Mouse (Mus musculus): Measurements from ENCODE around the gene C87499.

C87499 gene

DNA sequence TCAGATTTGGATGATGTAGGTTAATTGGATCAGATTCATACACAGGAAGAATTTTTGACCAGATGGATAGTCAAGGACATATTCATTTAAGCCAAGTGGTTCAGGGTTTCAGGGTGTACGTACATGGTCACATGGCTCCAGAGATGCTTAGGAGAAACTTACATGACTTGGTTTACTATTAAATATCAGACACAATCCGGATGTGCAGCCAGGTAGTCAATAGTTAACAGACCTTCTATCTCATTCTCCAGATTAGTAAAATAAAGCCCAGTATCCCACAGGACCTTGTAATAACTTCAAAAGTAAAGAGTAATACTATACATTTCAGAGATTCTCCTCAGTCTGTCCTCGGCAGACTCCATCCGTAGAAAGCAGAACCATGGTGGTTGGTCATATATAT is at the start of gene C87499:
Gene C87499, minus strand, starts transcription at position 101 of the 400 bp plus-strand sequence.
- no peak for DNase-seq (ENCODE audit: low spot score)

DNA sequence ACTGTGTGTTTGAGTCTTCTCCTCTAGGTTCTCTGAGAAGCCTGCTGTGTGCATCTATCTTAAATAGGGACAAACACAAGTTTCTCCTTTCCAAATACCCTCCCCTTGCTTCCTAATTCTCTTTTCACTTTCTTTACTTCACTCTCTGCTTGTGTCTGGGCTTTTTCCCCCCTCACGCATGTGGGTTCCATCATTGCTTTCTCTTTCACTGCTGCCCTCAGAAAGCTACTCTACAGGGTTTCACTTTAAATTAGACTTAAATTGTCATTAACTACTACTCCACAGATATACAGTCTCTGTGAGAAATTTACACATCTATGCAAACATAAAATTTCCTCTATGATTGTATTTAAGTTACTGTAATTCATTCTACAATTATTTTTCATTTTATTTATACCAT is 49.6 kb upstream of the C87499 start, which contains the start of gene Ifna2:
Gene Ifna2, minus strand, starts transcription at position 101 of the 400 bp plus-strand sequence.
- no peak for DNase-seq (ENCODE audit: low spot score)

DNA sequence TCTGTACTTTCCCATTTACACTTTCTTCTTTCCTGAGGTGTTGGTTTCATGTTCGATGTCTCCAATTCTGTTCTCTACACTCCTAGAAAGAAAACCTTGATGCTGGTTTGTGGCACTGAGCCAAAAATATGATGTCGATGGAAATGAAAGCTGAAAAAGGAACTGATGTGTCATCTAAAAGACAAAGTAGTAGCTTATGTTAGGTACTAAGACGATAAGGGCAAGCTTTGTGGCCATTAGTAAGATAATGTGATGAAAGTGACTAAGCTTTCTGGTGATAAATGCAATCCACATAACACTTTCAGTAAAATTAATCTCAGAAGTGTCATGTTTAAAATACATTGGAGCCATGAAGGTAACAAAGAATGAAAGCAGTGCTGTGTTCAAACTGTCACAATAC is 47.1 kb upstream of the C87499 start:
- no peak for DNase-seq (ENCODE audit: low spot score)

DNA sequence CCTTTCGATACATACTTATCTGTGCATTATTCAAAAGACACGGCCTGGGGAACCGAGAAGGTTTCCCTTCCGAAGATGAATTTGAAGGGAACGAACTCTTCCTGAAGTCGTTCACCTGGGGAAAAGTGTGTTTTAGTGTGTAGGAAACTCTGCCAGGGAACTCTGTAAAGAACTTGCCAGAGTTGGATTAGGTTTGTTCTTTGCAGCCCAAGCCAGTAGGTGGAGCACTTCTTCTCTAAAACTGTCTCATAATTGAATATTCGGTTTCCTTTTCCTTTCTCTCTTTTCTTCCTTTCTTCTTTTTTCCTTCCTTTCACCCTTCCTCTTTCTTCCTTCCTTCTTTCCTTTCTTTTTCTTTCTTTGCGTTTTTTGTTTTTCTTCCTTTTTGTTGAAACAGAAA is 46.2 kb upstream of the C87499 start:
- DNase-seq (ENCODE audit: low spot score): peak; percentile 32

DNA sequence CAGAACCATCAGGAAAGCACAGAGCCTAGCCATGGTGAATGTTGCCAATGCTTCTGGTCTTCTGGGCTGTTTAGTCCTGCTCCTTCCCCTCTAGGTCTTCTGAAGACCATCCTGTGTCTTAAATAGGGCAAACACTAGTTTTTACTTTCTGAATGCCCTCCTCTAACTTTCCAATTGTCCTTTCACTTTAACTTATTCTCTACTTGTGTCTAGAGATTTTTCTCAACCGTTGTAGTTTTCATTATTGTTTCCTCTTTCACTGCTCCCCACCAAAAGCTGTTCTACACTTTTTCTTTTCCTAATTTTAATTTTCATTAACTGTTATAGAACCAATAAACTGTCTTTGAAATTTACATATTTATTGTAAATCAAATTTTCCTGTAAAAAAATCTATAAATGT is 42.6 kb upstream of the C87499 start, which contains the start of gene Ifna16:
Gene Ifna16, minus strand, starts transcription at position 101 of the 400 bp plus-strand sequence.
- no peak for DNase-seq (ENCODE audit: low spot score)

DNA sequence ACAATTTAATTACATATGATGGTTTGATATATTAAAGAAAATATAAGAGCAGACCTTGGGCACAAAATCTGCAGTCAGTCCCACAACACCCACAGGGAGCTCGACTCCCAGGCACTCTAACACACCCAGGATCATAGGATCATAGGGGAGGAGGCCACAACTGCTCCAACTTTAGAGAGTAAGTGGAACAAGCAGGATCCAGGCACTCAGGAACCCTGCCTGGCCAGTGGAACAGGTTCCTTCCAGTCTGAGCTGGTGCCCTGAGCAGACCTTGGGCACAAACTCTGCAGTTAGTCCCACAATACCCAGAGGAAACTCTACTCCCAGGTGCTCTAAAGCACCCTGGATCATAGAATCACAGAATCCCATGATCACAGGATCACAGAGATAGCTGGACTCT is 21.2 kb upstream of the C87499 start:
- DNase-seq (ENCODE audit: low spot score): no peak

DNA sequence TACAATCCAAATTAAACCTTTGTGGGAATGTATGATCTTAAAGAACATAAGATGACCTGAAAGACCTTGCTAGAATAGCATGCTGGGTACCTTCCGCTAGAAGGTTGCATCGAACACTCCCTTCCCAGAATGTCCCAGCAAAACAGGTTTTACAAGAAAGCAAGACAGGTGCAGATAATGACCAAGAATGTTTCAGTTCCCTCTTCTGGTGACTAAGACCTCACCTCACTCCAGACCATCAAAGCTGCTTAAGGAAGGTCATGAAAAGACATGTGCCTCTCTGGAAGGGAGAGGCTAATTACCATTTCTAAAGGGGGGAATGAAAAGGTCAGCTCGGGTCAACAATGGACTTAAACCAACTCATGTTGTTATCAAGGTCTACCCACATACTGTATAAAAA is 19.4 kb upstream of the C87499 start:
- DNase-seq (ENCODE audit: low spot score): no peak

DNA sequence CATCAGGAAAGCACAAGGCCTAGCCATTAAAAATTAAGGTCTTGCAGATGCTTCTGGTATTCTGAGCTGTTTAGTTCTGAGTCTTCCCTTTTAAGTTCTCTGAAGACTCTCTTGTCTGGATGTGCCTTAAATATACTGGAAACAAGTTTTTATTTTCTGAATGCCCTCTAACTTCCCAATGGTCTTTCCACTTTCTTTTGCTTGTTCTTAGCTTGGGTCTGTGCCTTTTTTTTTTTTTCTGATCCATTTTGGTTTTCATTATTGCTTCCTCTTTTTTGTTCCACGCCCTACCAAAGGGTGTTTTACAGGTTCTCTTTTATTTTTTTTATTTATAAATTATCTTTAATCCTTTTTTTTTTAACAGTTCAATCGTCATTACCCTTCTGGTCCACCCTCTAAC is 10.1 kb upstream of the C87499 start, which contains the start of gene Ifna13:
Gene Ifna13, minus strand, starts transcription at position 101 of the 400 bp plus-strand sequence.
- no peak for DNase-seq (ENCODE audit: low spot score)

DNA sequence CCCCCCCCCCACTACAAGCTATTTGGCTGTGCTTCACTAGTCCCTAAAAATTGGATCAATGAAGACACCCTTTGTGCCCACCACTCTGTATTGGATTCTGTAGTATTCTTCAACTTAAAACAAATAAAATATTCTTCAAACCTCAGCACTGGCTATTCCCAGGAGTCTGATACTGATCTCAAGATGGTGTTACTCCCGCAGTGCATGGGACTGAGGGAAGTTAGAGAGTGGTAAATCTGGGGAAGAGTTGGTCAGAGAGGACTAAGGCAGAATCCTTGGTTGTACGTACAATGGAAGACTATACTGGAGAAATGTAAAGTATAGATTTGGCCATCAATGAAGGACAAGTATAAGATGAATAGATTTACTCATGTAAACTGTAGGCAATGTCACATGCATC is 8.3 kb upstream of the C87499 start:
- DNase-seq (ENCODE audit: low spot score): no peak

DNA sequence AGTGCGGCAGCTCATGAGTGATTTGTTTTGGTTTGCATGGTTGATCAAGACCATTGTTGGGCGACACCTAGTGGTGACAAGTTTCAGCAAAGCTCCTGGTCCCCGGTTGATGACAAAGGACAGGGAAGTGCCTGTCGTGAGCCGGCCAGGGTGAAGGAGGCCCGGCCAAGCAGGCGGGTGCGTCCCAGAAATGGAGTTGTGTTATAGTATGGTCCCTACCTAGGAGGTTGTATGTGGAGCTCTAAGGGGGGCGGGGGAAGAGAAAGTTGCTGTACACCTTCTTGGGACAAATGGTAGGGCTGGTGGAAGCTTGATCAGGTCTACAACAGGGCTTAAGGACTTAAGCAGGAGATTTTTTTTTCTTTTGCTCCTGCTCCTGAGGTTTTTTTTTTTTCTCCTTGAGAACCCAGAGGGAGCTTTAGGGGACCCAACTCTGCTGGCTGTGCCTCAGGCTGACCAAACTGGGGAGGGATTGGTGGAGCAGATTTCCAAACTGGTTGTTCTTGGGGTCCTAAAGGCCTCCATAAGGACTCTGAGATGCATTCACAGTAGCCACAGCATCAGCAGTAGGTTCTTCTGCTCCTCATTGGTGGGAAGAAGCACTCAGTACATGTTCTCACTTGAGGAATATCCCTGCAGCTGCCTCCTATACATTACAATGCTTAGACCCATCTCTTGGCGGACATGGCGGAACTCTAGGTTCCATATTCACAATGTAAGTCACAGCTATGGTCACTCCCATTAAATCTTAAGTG is 7.0 kb upstream of the C87499 start:
- peak; percentile 91 for DNase-seq (ENCODE audit: low spot score)

DNA sequence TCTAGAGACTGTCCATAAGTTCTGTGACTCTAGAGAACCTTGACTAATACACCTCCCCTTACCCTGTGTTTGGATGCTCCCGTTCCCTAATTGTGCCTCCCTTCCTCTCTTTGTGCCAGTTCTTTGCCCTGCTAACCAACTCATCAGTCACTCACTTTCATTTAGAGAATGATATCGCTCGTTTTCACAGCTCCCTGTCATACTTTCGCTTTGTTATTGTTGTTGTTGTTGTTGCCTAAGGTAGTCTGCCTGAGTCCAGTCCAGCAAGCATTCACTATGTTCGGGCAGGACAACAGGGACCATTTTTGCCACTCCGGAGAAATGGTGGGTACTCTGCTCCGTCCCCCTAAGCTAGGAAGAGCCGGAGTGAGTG is 6.5 kb upstream of the C87499 start:
- DNase-seq (ENCODE audit: low spot score): no peak

DNA sequence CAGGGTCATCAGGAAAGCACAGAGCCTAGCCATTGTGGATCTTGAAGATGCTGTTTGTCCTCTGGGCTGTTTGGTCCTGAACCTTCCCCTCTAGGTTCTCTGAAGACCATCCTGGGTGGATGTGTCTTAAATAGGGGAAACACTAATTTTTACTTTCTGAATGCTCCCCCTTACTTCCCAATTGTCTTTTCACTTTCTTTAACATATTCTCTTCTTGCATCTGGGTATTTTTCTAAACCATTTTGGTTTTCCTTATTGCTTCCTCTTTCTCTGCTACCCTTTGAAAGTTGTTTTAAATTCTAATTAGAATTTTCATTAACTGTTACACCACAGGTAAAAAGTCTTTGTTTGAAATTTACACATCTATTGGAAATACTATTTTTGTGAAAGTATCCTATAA is 30.9 kb downstream of the C87499 start, which contains the start of gene Ifna12:
Gene Ifna12, minus strand, starts transcription at position 101 of the 400 bp plus-strand sequence.
- DNase-seq (ENCODE audit: low spot score): no peak

DNA sequence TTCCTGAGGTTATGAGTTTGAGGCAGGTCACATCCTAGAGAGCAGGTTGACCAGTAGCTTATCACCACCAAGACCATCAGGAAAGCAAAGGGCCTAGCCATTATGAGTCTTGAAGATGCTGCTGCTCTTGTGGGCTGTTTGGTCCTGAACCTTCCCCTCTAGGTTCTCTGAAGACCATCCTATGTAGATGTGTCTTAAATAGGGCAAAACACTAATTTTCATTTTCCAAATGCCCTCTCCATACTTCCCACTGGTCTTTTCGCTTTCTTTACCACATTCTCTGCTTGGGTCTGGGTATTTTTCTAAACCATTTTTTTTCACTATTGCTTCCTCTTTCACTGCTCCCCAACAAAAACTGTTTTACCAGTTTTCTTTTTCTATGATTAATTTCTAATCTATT is 41.9 kb downstream of the C87499 start, which contains the start of gene Ifna9:
Gene Ifna9, minus strand, starts transcription at position 101 of the 400 bp plus-strand sequence.
- DNase-seq (ENCODE audit: low spot score): no peak

All from layer of hippocampus, adult 11-12 months (tissue).